Mouse (Mus musculus) testis, postnatal 14 days (tissue): ENCODE measurements at regions not wholly inside any gene's neighbourhood (a gene's known extent, or its start where the extent isn't known, plus 50 kb on each side); places are given as distances from the start of the nearest gene placed in this dataset.
"Not testable (repeated sequence)": the region's sequence is repeated elsewhere in the genome, so short reads cannot be mapped to it uniquely, and the experiment has no call there.

Experiments used
- DNase-seq: peaks from one replicate; pipeline ENCODE4 v3.0.0; 2021; ENCODE audit warnings: low spot score

DNA sequence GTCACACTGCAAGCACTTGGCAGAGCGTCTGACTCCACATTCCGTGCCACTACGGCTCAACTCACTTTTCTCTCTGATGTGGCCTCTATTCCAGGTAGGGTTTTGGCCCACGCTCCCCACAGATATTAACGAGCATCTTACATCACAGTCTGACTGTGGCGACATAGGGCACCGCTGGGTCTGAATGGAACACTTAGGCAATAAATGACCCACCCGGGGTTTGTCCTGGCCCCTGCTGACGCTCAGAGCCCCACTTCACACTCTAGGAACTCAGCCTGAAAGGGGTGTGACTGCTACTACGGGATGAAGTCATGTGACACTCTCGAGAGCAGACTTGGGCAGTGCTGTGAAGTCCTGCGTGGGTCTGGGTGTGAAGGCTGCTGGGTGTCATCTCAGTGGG lies 475.9 kb downstream of the Zfp704 start:
- no peak for DNase-seq

- no peak for DNase-seq
These were observed 477.7 kb downstream of the Zfp704 start for GRCm38 (mm10) chr3:9132104-9132751.

DNA sequence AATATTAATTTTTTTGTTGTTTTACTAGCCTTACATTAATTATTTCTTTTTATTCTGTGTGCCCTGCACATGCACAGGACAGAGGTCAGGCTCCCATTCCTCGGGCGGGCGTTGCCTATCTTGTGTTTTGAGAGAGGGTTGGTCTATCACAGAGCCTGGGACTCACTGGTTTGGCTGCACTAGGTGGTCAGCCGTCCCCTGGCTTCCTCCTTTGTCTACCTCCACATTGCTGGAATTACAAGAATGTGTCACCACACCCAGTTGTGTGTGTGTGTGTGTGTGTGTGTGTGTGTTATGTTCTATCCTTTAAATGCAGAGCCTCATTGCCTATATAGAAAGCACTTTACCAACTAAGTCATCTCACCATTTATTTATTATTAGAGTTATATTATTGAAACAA lies 478.5 kb downstream of the Zfp704 start:
- DNase-seq = no peak

GRCm38 (mm10) chr3:9128407-9128806 lies 481.5 kb downstream of the Zfp704 start:
- DNase-seq = no peak

DNA sequence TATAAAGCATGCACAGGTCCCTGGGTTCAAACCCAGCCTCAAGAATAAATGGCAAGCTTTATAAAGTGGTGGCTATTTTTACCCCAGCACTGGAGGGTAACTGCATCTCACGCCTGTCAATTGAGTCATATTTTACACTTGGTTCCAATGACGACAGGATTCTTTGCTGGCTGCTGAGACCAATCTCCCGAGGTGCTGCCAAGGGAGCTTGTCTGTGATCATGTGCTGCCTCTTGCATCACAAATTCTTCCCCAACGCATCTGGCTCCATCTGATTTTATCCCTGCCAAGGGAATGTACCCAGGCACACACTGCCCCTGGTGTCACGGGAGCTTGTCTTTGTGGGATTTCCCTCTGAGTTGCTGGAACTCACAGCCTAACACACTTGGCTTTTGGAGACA lies 486.8 kb downstream of the Zfp704 start:
- DNase-seq = no peak

DNA sequence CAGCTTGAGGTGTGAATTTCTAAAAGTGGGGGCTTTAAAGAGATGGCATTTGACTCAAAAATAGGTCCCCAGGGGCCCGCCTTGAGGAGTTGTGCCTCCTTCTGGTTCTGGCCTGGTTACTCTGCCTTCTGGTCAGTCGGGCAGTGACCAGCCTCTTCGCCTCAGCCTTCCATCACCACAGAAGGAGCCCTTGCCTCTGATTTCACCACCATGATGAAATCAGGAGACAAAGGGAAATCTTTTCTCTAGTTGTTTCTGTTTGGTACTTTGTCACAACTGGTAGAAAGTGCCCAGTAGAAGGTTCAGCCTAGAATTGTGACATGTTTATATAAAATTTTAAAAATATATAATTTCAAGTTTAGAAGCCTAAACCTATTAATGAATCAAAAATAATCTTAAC lies 492.0 kb downstream of the Zfp704 start:
- no peak for DNase-seq

- DNase-seq = no peak
These were observed 496.5 kb downstream of the Zfp704 start for GRCm38 (mm10) chr3:9113410-9113809.

- DNase-seq = no peak
These were observed 499.1 kb downstream of the Zfp704 start for GRCm38 (mm10) chr3:9110741-9111140.

DNA sequence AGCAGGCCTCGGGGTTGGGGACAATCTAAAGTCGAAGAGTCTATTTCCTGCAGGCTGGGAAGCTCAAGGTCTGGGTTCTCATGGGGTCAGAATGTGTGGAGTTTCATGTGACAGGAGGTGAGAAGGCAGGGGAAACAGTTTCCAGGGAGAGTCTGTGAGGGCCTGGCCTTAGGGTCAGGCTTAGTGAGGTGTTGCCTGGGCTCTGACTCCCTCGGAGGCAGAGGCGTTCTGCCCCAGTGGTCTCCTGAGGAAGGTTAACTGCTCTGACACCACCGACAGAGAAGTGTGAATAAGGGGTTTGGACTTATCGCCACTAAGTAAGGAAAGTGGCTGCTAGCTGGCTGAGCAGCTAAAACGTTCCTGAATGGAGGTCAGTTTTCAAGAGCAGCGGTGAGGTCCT lies 499.9 kb downstream of the Zfp704 start:
- no peak for DNase-seq

- no peak for DNase-seq
These were observed 500.4 kb downstream of the Zfp704 start for GRCm38 (mm10) chr3:9109485-9109884.

GRCm38 (mm10) chr3:9107766-9108410 lies 502.0 kb downstream of the Zfp704 start:
- no peak for DNase-seq

DNA sequence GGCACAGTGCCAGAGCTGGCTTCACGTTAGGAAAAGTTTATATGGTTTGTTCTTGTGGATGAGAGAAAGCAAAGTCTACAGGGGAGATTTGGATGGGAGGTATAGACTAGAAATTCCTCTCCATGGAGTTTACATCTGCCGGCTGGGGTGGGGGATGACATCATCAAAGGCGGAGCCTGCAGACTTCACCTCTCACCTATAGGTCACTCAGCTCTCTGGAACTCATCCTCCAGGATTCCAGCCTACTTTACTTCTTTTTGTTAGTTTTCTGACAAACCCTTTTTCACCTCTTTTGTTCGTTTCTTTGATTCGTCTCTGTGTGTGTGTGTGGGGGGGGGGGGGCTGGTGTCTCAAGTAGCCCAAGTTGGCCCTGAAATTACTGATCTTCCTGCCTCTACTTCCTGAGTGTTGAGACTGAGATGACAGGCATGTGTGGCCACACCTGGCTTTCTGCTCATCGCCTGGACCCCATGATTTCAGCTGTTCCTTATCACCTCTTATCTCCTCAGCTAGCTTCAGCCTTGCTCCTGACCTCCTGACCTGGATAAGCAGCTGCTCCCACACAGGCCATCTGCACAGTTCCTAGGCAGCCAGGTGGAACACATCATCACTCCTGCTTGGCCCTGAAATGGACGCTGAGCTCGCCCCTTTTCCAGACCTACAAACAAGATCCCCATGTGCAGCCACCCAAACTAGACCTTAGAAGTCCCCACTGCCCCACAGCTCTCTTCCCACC lies 504.5 kb downstream of the Zfp704 start:
- no peak for DNase-seq

DNA sequence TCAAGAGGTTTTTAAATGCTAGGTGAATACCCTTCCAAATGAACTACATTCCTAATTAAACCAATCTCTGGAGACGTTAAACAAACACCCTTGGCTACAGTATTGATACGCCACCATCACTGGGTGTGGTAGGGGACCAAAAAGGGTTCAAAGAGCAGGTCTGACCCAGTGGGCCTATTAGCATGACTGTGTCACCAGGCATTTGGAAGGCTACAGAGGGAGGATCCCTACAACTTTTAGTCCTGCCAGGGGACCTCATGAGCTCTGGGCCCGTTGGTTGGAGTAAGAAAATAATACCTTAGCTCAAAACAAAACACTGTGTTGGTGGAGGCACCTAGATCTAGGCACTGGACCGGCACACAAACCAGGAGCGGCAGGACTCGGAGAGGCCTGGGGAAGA lies 506.4 kb downstream of the Zfp704 start:
- DNase-seq = no peak

GRCm38 (mm10) chr3:9101240-9101639 lies 508.6 kb downstream of the Zfp704 start:
- no peak for DNase-seq

- no peak for DNase-seq
These were observed 509.1 kb downstream of the Zfp704 start for GRCm38 (mm10) chr3:9100761-9101160.

DNA sequence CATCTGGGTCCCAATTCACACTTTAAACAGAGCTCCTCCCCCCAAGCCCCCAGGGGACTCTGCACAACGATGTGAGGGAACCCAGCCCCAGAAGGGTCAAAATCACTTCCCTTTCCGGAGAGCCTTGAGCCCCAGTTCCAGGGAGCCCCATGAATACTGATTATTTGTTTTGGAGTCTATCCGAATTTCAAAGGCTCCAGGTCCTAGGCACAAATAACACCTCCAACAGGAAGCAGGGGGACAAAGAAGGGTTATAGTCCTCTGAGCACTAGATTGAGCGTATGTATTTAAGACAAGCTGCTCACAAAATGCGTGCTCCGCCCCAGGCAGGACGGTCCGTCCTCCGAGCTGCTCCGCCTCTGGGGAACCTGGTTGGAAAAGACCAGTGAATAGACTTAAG lies 511.4 kb downstream of the Zfp704 start:
- no peak for DNase-seq

- no peak for DNase-seq
These were observed 525.8 kb downstream of the Zfp704 start for GRCm38 (mm10) chr3:9084134-9084533.

DNA sequence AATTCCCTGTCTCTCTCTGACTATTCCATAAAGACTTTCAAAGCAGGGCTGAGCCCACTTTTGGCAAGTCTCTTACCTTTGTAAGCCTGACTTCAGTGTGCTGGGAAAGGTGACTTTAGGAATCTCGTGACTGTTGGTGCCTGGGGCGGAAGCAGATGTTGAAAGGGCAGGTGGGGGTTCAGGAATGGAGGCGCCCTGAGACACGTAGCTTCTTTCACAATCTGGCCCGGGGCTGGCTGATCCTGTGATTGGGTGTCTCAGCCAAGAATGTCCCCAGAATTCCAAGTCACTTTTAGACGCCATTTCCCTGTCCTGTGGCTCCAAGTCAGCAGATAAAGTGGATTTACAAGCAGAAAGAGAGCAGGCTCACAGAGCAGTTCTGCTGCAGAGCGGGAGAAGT lies 527.8 kb downstream of the Zfp704 start:
- DNase-seq = no peak

GRCm38 (mm10) chr3:9078201-9078600 lies 531.7 kb downstream of the Zfp704 start:
- no peak for DNase-seq

DNA sequence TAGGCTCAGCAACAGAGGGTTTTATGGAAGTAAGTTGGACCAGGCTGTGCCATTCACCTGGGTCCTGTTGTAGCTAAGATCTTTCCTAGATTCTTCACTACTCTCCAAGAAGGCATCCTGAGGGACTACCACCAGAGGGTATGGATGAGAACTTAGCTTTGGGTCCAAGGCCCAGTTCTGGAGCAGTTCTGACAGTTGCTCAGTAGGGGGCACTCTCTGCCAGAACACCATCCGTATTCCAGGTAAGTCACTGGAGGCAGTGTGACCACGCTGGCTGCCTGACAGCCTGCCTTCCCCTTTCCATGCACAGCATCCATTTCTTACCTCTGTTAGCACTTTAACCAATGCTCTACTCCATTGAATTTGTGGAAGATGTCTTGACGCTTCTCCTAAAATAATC lies 533.2 kb downstream of the Zfp704 start:
- peak; percentile 23 for DNase-seq

GRCm38 (mm10) chr3:9072471-9072870 lies 537.4 kb downstream of the Zfp704 start:
- DNase-seq = not testable (repeated sequence)

GRCm38 (mm10) chr3:9067048-9067447 lies 542.8 kb downstream of the Zfp704 start:
- DNase-seq = peak; percentile 65

- DNase-seq = no peak
These were observed 543.5 kb downstream of the Zfp704 start for GRCm38 (mm10) chr3:9066374-9066773.
